Mouse (Mus musculus) G1E (cell line): ENCODE data around the gene Sh3yl1. TPM values are rescaled to one million over a fixed set of nuclear protein-coding genes. Genes with fewer than 3 reads are reported as not detected.
A peak's percentile ranks its signal among the peaks of the same experiment; 100 is the strongest.

ENCODE experiments used
- ATAC-seq: 2 replicates; pipeline ENCODE4 v1.8.0; 2016; ENCODE audit warnings: mild to moderate bottlenecking; ENCODE audit not compliant: insufficient number of reproducible peaks, poor library complexity, low FRiP score, severe bottlenecking; ENCODE audit errors: extremely low read depth
- DNase-seq: peaks from one replicate; pipeline ENCODE4 v3.0.0; 2012; ENCODE audit warnings: low spot score
- H3K27me3 ChIP-seq: 2 replicates; pipeline ENCODE4 v1.6.1; 2012; ENCODE audit warnings: mild to moderate bottlenecking, low read length, inconsistent platforms; ENCODE audit not compliant: insufficient read depth
- H3K36me3 ChIP-seq: replicated peaks from 2 replicates; pipeline ENCODE3; 2012; ENCODE audit warnings: mild to moderate bottlenecking, inconsistent platforms
- H3K4me1 ChIP-seq: 2 replicates; pipeline ENCODE4 v1.6.1; 2012; ENCODE audit warnings: low read depth, low read length, inconsistent platforms, mixed read lengths; ENCODE audit not compliant: insufficient read depth
- H3K4me3 ChIP-seq: 2 replicates; pipeline ENCODE4 v1.5.1; 2012; ENCODE audit warnings: low read depth, mild to moderate bottlenecking, inconsistent platforms, low read length, moderate library complexity, mixed read lengths
- H3K9me3 ChIP-seq: replicated peaks from 2 replicates; pipeline ENCODE4 v1.6.1; 2012; ENCODE audit warnings: inconsistent platforms
- CTCF ChIP-seq: IDR thresholded peaks from 2 replicates; pipeline ENCODE4 v1.5.1; 2012; ENCODE audit warnings: low read depth, low read length, inconsistent platforms, mixed read lengths
- GATA1 ChIP-seq: IDR thresholded peaks from 2 replicates; pipeline ENCODE4 v1.6.1; 2012; ENCODE audit warnings: borderline replicate concordance, low read length, inconsistent platforms, mixed read lengths
- GATA2 ChIP-seq: IDR thresholded peaks from 2 replicates; pipeline ENCODE4 v1.6.1; 2012; ENCODE audit warnings: low read depth, low read length, inconsistent platforms, borderline replicate concordance
- POLR2AphosphoS5 ChIP-seq: IDR thresholded peaks from 2 replicates; pipeline ENCODE4 v1.6.1; 2012; ENCODE audit warnings: low read depth, low read length, inconsistent platforms; ENCODE audit not compliant: insufficient replicate concordance
- polyA plus RNA-seq: library from polyadenylated mRNA; stranded (reverse); fragments of >175 nt; gene quantifications from 2 replicates; pipeline ENCODE4 v1.2.3, GENCODE M21; 2012
- total RNA-seq, 2 experiments: library from RNA; stranded (forward) in 1 of 2; stranded (reverse) in 1 of 2; fragments of 200-1000 nt in 1 of 2; fragments of >200 nt in 1 of 2; fragmentation: Nextera tagmentation in 1 of 2; gene quantifications; 2 replicates each; pipeline ENCODE4 v1.2.3; 2014 to 2017

The Sh3yl1 gene
- total and polyA plus RNA-seq, 3 experiments = 0.76 to 3.7 (median 2.8) TPM

DNA sequence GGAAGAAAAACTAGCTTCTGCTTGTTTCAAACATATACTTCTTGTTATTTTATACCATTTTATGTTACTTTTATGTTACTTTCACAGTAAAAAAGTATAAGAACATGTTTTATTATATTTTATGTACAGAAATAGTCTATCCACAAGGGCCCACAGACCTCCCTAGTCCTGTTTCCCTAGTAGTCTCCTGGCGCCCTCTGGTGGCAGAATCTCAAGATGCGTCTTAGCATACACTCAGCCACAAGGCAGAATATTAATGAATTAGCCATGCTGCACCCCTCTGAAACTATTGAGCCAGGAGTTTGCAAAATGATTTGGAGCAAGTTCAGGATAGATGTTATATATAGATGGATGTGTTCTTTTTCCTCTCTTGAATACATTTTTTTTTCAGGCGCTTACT is 93.5 kb downstream of the Sh3yl1 start:
- Histone ChIP-seq H3K4me3 (no peak overlapping the region), H3K4me1 (no peaks in the 10 kb centered on the region), H3K9me3 (no peaks in the 10 kb centered on the region), H3K36me3 (no peaks in the 10 kb centered on the region), H3K27me3 (no peaks in the 10 kb centered on the region)
- peak; percentile 31 for DNase-seq
- TF ChIP-seq GATA2 = no peak
- peak; percentile 47; the same call in 1 of the 2 replicates for TF ChIP-seq CTCF
- peak; percentile 67 for ATAC-seq

DNA sequence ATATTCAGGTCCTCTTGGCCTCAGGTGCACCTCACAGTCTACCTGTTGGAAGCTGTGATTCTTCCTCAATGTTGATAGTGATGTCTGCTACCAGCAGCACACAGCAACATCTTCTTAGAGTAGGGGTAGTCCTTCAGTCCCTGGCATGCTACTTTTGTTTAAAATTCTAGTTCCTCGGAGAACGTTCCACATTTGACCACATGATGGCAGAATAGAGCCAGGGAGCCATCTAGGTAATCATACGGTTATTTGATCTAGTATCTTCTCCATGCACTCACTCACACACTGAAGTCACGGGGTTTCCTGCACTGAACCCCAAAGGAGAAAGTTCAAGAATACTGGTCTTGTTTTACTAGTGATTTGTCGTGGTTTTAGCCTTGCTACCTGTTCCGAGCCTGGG is 96.7 kb downstream of the Sh3yl1 start:
- DNase-seq = peak; percentile 3
- Histone ChIP-seq H3K9me3 (no peaks in the 10 kb centered on the region), H3K36me3 (no peaks in the 10 kb centered on the region), H3K27me3 (no peaks in the 10 kb centered on the region), H3K4me3 (no peak overlapping the region), H3K4me1 (no peaks in the 10 kb centered on the region)
- TF ChIP-seq GATA2 (no peak), GATA1 (no peak), POLR2AphosphoS5 (no peak), CTCF (peak; percentile 66)
- ATAC-seq = peak; percentile 36; the same call in 1 of the 2 replicates

Other genes with a start within 250 kb of the Sh3yl1 start
- not detected in 2 replicates for gene Alkal2, start 27.3 kb upstream of the Sh3yl1 start, total RNA-seq (2014; fragmentation: Nextera tagmentation)
- not detected in 2 replicates for gene Alkal2, start 27.3 kb upstream of the Sh3yl1 start, total RNA-seq (2017)
- gene Alkal2, start 27.3 kb upstream of the Sh3yl1 start, polyA plus RNA-seq = not detected in 2 replicates
- 102 and 141 TPM in 2 replicates for gene Acp1, start 79 bp upstream of the Sh3yl1 start, total RNA-seq (2014; fragmentation: Nextera tagmentation)
- gene Acp1, start 79 bp upstream of the Sh3yl1 start, total RNA-seq (2017) = 125 and 166 TPM in 2 replicates
- 1.6 and 2.6 TPM in 2 replicates for gene Acp1, start 79 bp upstream of the Sh3yl1 start, polyA plus RNA-seq
- 1.9 TPM in 1 of 2 replicates, not detected in the other for gene Fam110c, start 162.2 kb downstream of the Sh3yl1 start, total RNA-seq (2014; fragmentation: Nextera tagmentation)
- gene Fam110c, start 162.2 kb downstream of the Sh3yl1 start, total RNA-seq (2017) = 0.16 TPM in 1 of 2 replicates, not detected in the other
- not detected in 2 replicates for gene Fam110c, start 162.2 kb downstream of the Sh3yl1 start, polyA plus RNA-seq